Mouse (Mus musculus): Measurements from ENCODE around the gene Ssc5d. TPM values are rescaled to one million over a fixed set of nuclear protein-coding genes. Genes with fewer than 3 reads are reported as not detected.
A peak's percentile ranks its signal among the peaks of the same experiment; 100 is the strongest.
"Not testable (repeated sequence)": the region's sequence is repeated elsewhere in the genome, so short reads cannot be mapped to it uniquely, and the experiment has no call there.

The Ssc5d gene
- total RNA-seq (2021): 10 to 100 TPM; 28.5 to 33.4 TPM
- long read RNA-seq, experiment 1, full-length matches to known transcripts: 4 of 17 reads
- long read RNA-seq, experiment 1, partial matches to known transcripts: 13 of 17 reads
- long read RNA-seq, experiment 1, other reads (novel, unspliced or antisense): 0 of 17 reads
- long read RNA-seq, experiment 2, full-length matches to known transcripts: 6 of 14 reads
- long read RNA-seq, experiment 2, partial matches to known transcripts: 6 of 14 reads
- long read RNA-seq, experiment 2, other reads (novel, unspliced or antisense): 2 of 14 reads

DNA sequence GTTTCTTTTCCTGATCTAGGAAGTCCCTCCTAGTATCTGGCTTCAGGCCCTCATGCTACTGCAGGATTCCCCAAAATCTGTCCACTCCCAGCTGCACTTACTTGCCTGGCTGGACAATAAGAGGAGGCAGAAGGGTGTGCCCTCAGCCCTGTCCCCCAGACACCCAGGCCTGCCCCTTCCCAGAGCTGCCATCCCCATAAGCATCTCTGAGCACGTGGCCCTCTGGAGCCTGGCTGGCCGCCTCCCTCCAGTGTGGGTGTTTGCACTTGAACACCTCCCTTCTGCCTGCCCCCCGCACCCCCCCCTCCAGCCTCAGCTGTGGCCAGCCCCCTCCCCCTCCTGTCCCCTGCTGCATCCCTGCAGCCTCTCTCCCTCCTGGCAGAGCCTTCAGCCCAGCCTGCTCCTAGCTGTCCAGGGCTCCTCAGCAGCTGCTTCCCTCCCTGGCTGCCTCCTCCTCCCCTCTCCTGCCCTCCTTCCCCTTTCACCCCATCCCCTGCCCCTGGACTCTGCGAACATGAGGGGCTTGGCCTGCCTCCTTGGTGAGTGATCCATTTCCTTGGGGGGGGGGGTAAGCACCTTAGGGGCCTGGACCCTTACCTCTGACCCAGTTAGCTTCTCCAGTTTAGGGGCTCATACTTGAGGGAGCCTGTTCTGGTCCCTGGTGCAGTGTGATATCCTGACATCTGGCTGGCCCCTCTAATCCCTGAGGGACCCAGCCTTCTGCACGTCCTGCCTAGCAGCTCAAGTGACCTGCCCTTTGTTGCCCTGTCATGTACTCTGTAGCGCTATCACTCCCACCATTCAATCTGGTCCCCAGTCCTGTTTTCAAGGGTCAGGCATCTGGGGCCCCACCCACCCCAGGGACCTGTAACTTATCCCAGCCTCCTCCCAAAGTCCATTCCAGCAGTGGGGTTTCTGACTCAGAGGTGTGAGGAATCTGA is at the start of gene Ssc5d:
Gene Ssc5d (plus strand): TSS at position 345 of the 941 bp plus-strand sequence.
- intact Hi-C loops (cut with DNase I; ENCODE audit: low total_unique reads): no loop called here
- peak; percentile 85 for DNase-seq

DNA sequence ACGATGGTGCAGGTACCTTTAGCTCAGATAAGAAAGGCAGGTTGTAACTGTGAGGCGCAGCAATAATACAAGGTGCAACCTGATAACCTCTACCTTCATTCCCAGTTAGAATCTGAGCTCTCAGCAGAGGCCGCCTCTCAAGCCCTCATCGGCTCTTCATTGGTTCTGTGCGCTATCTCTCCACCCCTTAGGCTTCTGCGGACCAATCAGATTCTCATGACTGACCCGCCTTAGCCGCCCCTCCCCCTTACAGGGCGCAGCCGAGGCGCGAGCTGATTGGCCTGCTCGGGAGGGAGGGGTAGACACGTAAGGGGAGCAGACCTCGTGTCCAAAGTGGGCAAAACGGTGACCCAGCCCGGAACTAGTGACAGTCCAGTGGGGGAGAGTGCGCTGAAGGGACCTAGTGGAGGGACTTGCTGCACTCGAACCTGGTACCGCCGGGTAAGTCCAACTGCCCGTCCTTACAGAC is 48.8 kb upstream of the Ssc5d start, which contains the start of gene Isoc2a:
Gene Isoc2a (plus strand): TSS at position 401 of the 469 bp plus-strand sequence.
- intact Hi-C loops (cut with DNase I; ENCODE audit: low total_unique reads): no loop called here
- peak; percentile 89 for DNase-seq

DNA sequence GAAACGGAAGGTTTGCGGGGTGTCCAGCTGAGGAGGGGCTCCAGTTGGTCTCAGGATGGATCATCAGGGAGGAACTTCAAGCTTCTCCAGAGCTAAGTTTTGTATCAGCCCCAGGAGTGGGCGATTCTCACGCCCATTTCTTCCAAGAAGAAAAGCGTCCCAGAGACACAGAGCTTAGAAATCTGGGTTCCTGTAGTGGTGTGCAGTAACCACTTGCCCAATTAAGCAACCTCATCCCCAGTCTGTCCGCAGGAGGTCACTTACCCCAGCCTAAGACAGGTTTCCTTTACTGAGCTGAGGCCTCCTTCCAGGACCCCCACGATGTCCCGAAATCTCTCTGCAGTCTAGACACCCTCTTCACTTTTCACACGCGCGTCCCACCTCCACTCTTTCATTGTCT is 48.4 kb upstream of the Ssc5d start:
- intact Hi-C loops (cut with DNase I; ENCODE audit: low total_unique reads): no loop called here
- DNase-seq: no peak

DNA sequence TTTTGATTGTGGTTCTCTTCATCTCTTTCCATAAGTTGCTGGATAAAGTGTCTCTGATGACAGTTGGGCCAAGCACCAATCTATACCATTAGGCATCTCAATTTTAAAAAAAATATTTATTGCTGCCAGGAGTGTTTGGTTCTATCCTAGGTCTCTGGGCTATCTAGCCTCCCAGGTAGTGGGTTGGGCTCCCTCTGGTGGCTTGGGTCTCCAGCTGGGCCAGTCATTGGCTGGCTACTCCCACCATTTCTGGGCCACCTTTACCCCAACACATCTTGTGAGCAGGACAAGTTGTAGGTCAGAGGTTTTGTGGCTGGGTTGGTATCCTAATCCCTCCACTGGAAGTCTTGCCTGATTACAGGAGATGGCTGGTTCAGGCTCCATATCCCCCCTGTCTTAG is 47.4 kb upstream of the Ssc5d start:
- no peak for DNase-seq
- intact Hi-C loops (cut with DNase I; ENCODE audit: low total_unique reads): no loop called here

DNA sequence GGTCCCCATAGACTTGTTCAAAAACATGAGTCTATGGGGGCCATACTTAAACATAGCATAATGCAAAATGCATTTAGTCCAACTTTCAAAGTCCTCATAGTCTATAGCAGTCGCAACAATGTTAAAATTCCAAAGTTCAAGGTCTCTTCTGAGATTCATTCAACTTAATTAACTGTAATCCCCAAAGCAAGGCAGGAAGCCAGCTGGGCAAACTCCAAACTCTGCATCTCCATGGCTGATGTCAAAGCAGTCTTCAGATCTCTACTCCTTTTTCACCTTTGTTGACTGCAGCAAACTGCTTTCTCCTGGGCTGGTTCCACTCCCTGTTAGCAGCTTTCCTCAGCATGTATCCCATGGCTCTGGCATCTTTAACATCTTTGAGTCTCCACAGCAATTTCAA is 46.5 kb upstream of the Ssc5d start:
- intact Hi-C loops (cut with DNase I; ENCODE audit: low total_unique reads); DNase-seq: not testable (repeated sequence)

DNA sequence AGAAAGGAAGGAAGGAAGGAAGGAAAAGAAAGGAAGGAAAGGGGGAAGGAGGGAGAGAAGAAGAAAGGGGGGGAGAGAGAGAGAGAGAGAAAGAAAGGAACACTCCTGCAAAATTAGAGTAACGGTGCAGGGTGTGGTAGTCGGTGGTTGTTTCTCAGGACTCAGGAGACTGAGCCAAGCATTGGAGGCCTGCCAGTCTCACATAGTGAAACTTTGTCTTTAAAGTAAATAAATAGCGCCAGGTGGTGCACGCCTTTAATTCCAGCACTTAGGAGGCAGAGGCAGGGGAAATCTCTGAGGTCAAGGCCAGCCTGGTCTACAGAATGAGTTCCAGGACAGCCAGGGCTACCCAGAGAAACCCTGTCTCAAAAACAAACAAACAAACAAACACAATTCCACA is 38.9 kb upstream of the Ssc5d start:
- no peak for DNase-seq
- intact Hi-C loops (cut with DNase I; ENCODE audit: low total_unique reads): no loop called here

DNA sequence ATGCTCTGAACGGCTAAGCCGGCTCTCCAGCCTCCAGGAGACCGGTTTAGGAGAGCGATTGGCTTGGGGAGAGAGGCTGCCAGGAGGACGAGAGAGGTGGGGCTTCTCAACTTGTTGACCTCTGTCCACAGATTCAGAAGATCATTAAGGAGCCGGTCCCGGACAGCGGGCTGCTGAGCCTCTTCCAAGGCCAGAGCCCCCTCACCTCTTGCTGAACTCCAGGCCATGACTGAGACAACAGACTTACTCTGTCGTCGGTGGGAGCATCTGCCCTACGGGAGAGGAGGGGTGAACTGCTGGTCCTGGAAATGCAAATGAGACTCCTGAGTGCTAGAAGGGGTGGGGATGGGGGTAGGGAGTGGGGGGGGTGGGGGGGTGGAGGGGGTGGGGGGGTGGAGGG is 30.4 kb upstream of the Ssc5d start:
- intact Hi-C loops (cut with DNase I; ENCODE audit: low total_unique reads): no loop called here

DNA sequence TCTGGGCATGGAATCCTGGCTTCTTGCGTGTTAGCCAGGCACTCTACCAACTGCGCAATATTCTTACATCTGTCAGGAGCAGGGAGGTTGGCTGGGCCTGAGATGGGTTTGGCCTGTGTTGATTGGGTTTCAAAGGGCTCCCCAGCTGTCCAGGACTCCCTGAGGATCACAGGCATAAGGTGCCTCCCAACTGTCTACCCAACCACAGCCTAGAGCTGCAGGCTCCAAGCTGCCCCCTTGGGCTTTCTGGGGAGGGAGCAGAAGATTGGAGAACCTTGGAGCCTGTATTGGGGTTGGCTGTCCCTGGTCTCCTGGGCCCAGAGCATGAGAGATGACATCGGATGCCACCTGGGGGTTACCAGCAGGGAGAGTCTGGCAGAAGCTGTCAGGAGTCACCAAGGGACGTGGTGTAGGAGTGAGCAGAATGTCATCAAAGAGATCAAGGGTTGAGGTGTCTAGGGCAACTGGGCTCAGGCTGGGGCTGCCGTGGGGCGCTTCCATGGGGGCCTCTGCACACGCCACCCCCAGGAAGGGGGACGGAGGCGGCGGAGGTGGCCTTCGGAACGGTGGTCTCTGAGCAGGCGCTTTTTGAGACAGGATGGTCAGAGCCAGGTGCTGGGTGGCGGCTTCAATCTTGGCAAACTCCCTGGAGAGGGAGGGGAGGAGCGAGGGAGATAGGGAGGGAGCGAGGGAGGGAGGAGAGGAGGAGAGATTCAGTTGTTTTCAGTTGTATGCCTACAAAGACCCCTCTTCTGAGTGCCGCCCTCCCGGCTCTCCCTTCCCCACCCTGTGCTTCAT is 26.5 kb upstream of the Ssc5d start:
- DNase-seq: no peak
- intact Hi-C loops (cut with DNase I; ENCODE audit: low total_unique reads): no loop called here

More for the DNA sequence above, 30.4 kb upstream of the Ssc5d start:
- no peak for DNase-seq

DNA sequence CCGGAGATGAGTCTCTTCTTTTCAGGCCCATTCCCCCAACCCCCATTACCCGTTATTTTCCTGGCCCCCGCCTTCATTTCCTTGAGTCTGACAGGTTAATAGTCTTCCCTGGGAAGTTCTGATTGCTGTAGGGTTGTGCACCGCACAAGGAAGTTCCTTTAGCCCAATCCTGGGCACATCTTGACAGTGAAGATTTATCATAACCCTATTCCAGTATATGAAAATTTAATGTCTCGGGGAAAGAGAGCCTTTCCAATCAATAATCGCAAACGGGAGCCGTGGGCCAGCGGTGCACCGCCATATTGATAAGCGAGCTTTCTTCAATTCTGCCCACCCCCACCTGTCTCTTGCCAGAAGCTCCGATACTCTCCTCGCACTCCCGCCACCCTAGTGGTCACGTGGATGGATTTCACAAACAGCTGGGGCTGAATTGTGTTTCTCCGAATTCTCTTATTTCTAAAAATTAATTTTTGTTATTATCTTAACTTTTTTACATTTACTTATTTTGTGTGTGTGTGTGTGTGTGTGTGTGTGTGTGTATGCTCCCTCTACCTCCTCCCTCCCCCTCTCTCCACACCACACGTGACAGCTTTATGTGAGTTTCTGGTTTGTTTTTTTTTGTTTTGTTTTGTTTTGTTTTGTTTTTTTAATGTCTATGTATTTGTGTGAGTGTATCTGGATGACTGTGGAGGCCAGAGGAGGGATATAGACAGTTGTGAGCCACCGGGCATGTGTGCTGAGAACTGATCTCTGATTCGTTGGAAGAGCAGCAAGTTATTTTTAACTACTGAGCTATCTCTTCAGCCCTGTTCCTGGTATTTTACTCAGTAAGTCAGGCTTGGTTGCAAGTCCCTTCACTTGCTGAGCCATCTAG is 25.7 kb upstream of the Ssc5d start:
- intact Hi-C loops (cut with DNase I; ENCODE audit: low total_unique reads): no loop called here
- peak; percentile 45 for DNase-seq

DNA sequence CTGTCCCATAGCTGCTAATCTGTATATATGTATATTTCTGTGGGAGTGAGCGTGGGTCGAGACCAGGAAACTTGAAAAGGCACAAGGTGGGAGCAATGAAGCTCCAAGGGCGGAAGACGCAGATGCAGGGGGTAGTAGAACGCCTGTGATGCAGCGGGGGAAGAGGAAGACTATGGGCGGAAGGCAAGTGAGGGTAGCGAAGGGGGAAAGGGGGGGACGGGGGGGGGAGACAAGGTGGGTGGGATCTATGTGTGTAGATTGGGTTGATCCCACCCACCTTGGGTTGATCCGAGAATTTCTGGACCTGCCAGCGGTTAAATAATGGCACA is 25.1 kb upstream of the Ssc5d start:
- intact Hi-C loops (cut with DNase I; ENCODE audit: low total_unique reads): no loop called here
- DNase-seq: no peak

DNA sequence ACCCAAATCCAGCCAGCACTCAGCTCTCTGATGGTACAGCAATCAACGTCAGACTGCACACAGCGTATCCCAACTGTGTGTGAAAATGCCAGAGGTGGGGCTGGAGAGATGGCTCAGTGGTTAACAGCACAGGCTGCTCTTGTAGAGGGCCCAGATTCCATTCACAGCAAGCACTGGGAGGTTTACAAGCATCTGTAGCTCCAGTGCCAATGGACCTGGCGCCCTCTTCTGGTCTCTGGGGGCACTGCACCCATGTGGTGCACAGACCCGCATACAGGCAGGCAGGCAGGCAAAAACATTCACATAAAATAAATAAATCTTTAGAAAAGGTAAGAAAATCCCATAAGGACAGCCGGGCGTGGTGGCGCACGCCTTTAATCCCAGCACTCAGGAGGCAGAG is 24.4 kb upstream of the Ssc5d start:
- no peak for DNase-seq
- intact Hi-C loops (cut with DNase I; ENCODE audit: low total_unique reads): no loop called here

DNA sequence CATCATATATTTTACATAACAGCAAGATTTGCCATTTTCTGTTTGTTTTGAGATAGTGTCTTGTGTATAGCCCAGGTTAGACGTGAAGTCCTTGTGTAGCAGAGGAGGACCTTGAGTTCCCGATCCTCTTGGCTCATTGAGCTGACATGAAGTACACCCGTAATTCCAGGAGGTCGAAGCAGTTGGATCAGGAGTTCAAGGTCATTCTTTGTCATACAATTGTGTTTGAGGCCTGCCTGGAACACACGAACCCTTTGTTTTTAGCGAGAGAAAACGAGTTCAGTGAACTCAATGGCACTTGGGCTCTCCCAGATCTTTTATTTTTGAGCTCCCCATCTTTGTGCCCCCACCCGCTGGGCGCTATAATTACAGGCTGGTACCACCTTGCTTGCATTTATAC is 23.2 kb upstream of the Ssc5d start:
- no peak for DNase-seq
- intact Hi-C loops (cut with DNase I; ENCODE audit: low total_unique reads): no loop called here

DNA sequence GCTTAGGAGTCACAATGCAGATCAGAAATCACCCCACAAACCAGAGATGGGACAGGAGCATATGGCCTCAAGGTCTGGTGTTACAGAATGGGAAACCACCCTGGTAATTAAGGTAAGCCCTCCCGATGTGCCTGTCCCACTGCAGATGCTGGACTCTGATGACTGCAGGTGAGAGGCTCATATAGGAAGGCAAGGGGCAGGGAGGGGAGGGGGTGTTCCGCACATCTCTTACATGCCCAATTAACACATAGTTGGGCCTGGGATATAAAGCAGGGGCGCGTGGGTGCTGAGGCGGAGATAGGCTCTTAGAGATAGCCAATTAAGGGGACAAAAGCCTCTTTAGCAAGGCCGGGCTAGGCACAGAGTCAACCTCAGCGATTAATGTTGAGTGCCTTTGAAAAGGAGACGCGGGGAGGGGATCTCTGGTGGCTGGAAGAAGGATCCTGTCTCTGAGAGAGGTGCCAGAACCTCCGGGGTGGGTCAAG is 19.1 kb upstream of the Ssc5d start, which contains the start of gene Gm36210:
Gene Gm36210 (minus strand): TSS at position 51 of the 485 bp plus-strand sequence.
- DNase-seq: no peak
- intact Hi-C loops (cut with DNase I; ENCODE audit: low total_unique reads): no loop called here

DNA sequence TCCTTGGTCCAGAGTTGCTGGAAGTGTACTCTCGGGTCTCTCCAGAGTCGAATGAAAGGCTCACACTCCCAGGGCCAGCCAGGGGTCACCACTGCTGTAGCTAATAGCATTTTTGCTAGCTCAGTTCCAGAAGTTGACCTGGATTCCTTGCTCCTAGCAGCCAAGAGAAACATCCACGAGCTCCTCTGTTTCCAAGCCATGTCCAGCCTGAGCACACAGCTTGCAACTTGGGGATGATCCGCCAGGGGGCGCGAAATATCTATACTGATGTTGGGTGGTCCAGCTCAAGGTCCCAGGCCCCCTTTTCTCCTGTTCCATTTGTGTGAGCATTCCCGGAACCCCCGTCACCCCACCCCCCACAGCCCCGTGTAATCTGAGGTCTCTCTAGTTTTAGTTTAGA is 14.0 kb upstream of the Ssc5d start:
- DNase-seq: peak; percentile 73
- intact Hi-C loops (cut with DNase I; ENCODE audit: low total_unique reads): no loop called here

DNA sequence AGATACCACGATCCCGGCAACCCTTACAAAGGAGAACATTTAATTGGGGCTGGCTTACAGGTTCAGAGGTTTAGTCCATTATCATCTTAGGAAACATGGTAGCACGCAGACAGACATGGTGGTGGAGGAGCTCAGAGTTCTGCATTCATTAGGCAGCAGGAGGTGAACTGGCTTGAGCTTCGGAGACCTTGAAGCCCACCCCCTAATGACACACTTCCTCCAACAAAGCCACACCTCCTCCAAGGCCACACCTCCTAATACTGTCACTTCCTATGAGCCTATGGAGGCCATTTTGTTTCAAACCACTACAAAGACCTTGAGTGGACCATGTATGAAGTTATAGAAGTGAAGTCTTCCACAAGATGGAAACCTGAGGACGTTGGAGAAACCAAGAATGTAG is 13.3 kb upstream of the Ssc5d start:
- DNase-seq: no peak

DNA sequence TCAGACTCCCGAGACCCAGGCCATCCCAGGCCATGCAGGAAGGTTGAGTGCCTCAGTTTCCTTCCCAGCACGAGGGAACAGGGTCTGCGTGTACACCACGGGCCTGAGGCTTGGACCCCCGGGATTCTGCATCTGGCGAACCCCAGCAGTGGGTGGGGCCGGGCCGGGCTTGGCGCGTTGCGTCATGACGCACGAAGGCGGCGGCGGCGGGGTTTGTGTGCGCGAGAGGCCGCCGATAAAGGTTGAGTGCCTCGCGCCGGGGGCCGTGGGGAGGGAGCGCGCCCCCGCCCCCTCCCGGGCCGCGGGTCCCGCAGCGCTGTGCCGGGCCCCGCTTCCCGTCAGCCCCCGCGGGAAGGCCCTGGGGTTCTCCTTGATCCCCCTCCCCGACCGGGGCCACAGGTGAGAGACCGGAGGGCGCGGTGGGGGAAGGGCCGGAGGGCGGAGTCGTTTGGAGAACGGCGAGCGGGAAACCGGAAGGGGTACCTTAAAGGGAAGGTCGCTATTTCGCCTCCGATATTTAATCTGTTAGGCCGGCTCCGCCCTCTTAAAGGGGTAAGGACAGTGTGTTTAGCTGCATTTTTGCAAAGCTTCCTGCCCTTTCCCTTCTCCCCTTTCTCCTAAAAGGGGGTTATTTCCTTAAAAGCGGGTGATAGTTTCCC is 10.4 kb upstream of the Ssc5d start, which contains the start of gene Zfp628:
Gene Zfp628 (plus strand): TSS at position 211 of the 659 bp plus-strand sequence.
- intact Hi-C loops (cut with DNase I; ENCODE audit: low total_unique reads): no loop called here
- peak; percentile 93 for DNase-seq

More for the DNA sequence above, 13.3 kb upstream of the Ssc5d start:
- intact Hi-C loops (cut with DNase I; ENCODE audit: low total_unique reads): no loop called here

DNA sequence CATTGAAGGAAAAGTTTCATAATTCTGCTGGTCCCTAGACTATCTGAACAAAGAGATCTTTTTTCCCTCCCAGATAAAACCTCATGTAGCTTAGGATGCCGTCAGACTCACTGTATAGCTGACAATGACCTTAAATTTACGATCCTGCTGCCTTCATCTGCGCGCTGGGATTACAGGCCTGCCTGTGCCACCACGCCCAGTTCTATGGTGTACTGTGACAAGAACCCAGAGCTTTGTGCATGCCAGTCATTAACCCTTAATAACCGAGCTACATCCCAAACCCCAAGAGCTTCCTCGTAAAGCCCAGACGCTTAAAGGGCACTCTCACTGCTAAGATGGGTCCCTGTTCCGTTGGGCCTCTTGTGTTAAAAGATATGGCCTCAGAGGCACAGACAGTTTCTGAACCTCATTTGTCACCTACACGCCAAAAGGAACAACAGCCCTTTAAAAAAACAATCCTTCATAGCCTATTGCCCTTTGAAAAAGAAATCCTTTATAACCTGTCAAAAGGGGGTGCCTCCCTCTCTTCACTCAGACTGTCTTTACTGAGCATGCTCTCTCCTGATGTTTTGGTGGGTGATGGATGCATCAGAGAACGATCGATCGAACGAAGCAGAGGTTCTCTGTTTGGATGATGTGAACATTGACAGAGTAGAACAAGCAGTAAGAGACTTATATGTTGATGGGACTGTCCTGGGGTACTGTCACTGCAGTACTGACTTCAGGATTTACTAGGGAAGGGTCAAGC is 9.7 kb upstream of the Ssc5d start:
- no peak for DNase-seq
- intact Hi-C loops (cut with DNase I; ENCODE audit: low total_unique reads): no loop called here

Data from gastrocnemius, postnatal 14 days (tissue).